Mouse (Mus musculus) thymus, adult 2 months (tissue): ENCODE data around the gene Ankrd13c.

Experiments
- CTCF ChIP-seq: fragments of 200-500 bp; IDR thresholded peaks from 2 replicates; pipeline ENCODE4 v1.5.1; 2012; ENCODE audit warnings: mild to moderate bottlenecking, control low read depth, low read length, moderate library complexity, borderline replicate concordance; ENCODE audit not compliant: control insufficient read depth, poor library complexity, insufficient read depth; ENCODE audit errors: extremely low read depth
- POLR2A ChIP-seq: fragments of 200-500 bp; IDR thresholded peaks from 2 replicates; pipeline ENCODE4 v1.6.1; 2012; ENCODE audit warnings: mild to moderate bottlenecking, low read length, control low read depth, moderate library complexity; ENCODE audit not compliant: control insufficient read depth, poor library complexity, insufficient read depth; ENCODE audit errors: extremely low read depth

DNA sequence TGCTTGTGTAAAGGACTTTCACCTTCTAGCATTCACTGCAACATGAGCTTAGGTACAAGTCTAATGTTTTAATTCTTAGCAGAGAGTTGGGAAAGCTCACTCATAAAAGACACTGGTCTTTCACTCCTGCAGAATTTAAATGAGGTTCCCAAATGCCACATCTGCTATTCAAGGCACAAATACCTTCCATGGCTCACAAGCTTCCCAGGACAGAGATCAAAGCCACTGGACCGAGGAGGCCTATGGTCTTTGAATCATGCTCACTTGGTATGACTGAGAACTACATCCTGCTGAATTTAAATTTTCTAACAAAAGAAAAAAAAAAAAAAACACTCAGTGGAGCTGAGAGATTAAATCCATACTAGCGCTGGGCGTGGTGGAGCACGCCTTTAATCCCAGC is 30.7 kb upstream of the Ankrd13c start:
- TF ChIP-seq CTCF (no peak), POLR2A (no peak)
